7 mouse cellular contexts compared by ENCODE assay signal in genomic region chrX:164373081-164373480, GRCm38 (mm10). TPM values are rescaled to one million over a fixed set of nuclear protein-coding genes. Genes with fewer than 3 reads are reported as not detected.
DNase-seq lines count a peak whose midpoint lies in the region.

Vegfd (plus strand) TSS chrX:164373378.

- peak; percentile 27 for DNase-seq in Muller cell, postnatal 12 days (ENCODE audit: inconsistent ontology term)
- DNase-seq in adrenal gland, postnatal 4 days (ENCODE audit: low spot score in 2 of 2) = no peak
- peak; percentile 56 to 64 for DNase-seq in heart, adult 9 months (ENCODE audit: low spot score in 2 of 2)
- DNase-seq in layer of hippocampus, adult 9-11 months = peak; percentile 44
- DNase-seq in lung, postnatal 4 days = peak; percentile 21 to 42
- no peak for DNase-seq in B cell, adult 2 months
- DNase-seq in spleen, adult 18-20 months = no peak

RNA-seq across cellular contexts. Expression of gene Vegfd, which starts in this region (rescaled TPM):
- total RNA-seq in adrenal gland, postnatal 4 days (2021) = 10 to 100 TPM; 38.5 to 52.0 TPM

Comparison
In these comparisons a context has a peak if more than half of its experiments do, and no peak if none do; other contexts are left out.
1. DNase-seq: peak in Muller cell, postnatal 12 days (single experiment), heart, adult 9 months (2 of 2), layer of hippocampus, adult 9-11 months (single experiment) and lung, postnatal 4 days (2 of 2); none in adrenal gland, postnatal 4 days (0 of 2), B cell, adult 2 months (0 of 2) and spleen, adult 18-20 months (0 of 2).